Mouse (Mus musculus) heart, embryonic 14.5 days (tissue): ENCODE measurements around the gene Hbq1b. TPM values are rescaled to one million over a fixed set of nuclear protein-coding genes. Genes with fewer than 3 reads are reported as not detected.

Experiments
- ATAC-seq: fragments of 200-750 bp; cut with Nextera tagmentation; 2 replicates; pipeline ENCODE4 v1.8.0; 2017; ENCODE audit warnings: low read depth, moderate TSS enrichment; ENCODE audit not compliant: insufficient number of reproducible peaks, insufficient read depth, low FRiP score
- H3K27ac ChIP-seq, 2 experiments: fragments of 200-500 bp in 1 of 2; fragments of 300-500 bp in 1 of 2; sonication (generic) in 1 of 2; replicated peaks in 1 of 2; 2 replicates each; pipeline ENCODE4 v1.5.1; 2012 to 2014; ENCODE audit warnings: low read depth in 2 of 2, low read length in 2 of 2, control low read depth in 1 of 2, mild to moderate bottlenecking in 1 of 2, mixed read lengths in 1 of 2; ENCODE audit not compliant: control insufficient read depth in 1 of 2, insufficient read depth in 1 of 2
- H3K27me3 ChIP-seq: fragments of 300-500 bp; sonication (generic); 2 replicates; pipeline ENCODE4 v1.6.1; 2014; ENCODE audit warnings: mild to moderate bottlenecking, low read length, control low read depth; ENCODE audit not compliant: control insufficient read depth, insufficient read depth
- H3K36me3 ChIP-seq: fragments of 300-500 bp; sonication (generic); 2 replicates; pipeline ENCODE4 v1.6.1; 2014; ENCODE audit warnings: mild to moderate bottlenecking, control low read depth, low read length, mixed read lengths; ENCODE audit not compliant: control insufficient read depth, insufficient read depth
- H3K4me1 ChIP-seq, 2 experiments: fragments of 200-500 bp in 1 of 2; fragments of 300-500 bp in 1 of 2; sonication (generic) in 1 of 2; 2 replicates each; pipeline ENCODE4 v1.6.1; 2012 to 2014; ENCODE audit warnings: low read length in 2 of 2, control low read depth in 1 of 2, mixed read lengths in 1 of 2; ENCODE audit not compliant: control insufficient read depth in 2 of 2, insufficient read depth in 2 of 2
- H3K4me2 ChIP-seq: fragments of 300-500 bp; sonication (generic); 2 replicates; pipeline ENCODE4 v1.6.1; 2014; ENCODE audit warnings: mild to moderate bottlenecking, low read length
- H3K4me3 ChIP-seq, 2 experiments: fragments of 200-500 bp in 1 of 2; fragments of 300-500 bp in 1 of 2; sonication (generic) in 1 of 2; 2 replicates each; pipeline ENCODE4 v1.5.1; 2012 to 2014; ENCODE audit warnings: low read length in 2 of 2, mild to moderate bottlenecking in 2 of 2, control low read depth in 1 of 2, low read depth in 1 of 2, moderate library complexity in 1 of 2; ENCODE audit not compliant: control insufficient read depth in 1 of 2, insufficient read depth in 1 of 2
- H3K9ac ChIP-seq: fragments of 300-500 bp; sonication (generic); 2 replicates; pipeline ENCODE4 v1.6.1; 2014; ENCODE audit warnings: mild to moderate bottlenecking, low read length
- H3K9me3 ChIP-seq: fragments of 300-500 bp; sonication (generic); 2 replicates; pipeline ENCODE4 v1.6.1; 2016; ENCODE audit warnings: low read length, control low read depth; ENCODE audit not compliant: control insufficient read depth
- WGBS: fragments of 180-500 bp; shearing (Covaris S2); extraction: QIAGEN DNeasy Blood & Tissue Kit; methylation state at CpG from one replicate; pipeline ENCODE4 v1.1.7; 2014; 5-methylcytosine and 5-hydroxymethylcytosine counted together
- polyA plus RNA-seq: library from polyadenylated mRNA; unstranded; fragments of >200 nt; fragmentation: Nextera tagmentation; extraction: Ambion mirVana; gene quantifications from 2 replicates; pipeline ENCODE4 v1.2.1, GENCODE M21; 2014

Hbq1b gene
- polyA plus RNA-seq, 1 experiment from 2014 or later, result 2.1 TPM

GRCm38 (mm10) chr11:32244617-32245016 lies 42.1 kb upstream of the Hbq1b start:
- H3K9me3 ChIP-seq, result no peaks in the 10 kb centered on the region
- no peak overlapping the region for H3K4me2 ChIP-seq
- H3K27ac ChIP-seq, result no peak overlapping the region
- H3K4me3 ChIP-seq, result no peak overlapping the region
- no peak overlapping the region for H3K9ac ChIP-seq
- peaks cover 73% of the 10 kb centered on the region for H3K36me3 ChIP-seq
- ATAC-seq, result no peak
- WGBS, result 76% methylated on average over 1 of the region's 1 CpGs
- no peaks in the 10 kb centered on the region for H3K27me3 ChIP-seq
- H3K4me1 ChIP-seq, result peaks cover 6 to 11% of the 10 kb centered on the region in 2 experiments; a peak in 3 of 4 replicates

DNA sequence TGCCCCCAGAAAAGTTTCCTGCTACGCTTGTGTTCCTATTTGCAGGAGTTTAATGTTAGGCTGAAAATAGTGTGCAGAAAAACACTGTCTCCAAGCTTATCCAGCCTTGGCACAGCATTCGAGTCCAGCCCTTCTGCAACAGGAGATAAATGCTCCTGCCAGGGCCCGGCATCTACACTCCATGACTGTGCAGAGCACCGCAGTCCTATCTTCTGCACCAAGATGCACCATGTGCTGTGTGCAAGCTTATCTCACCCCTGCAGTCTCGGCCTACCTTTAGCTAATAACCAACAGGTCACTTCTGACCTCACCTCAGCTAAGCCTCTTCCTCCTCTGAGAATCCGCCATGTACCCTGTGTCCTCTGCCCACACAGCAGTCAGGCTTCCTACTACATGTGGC lies 41.2 kb upstream of the Hbq1b start:
- Histone ChIP-seq H3K4me1 (peaks cover 6 to 11% of the 10 kb centered on the region in 2 experiments; a peak in 3 of 4 replicates), H3K36me3 (peaks cover 73% of the 10 kb centered on the region), H3K4me2 (no peak overlapping the region), H3K9ac (no peak overlapping the region), H3K27ac (no peak overlapping the region), H3K9me3 (no peaks in the 10 kb centered on the region), H3K4me3 (no peak overlapping the region), H3K27me3 (no peaks in the 10 kb centered on the region)
- ATAC-seq, result no peak
- WGBS, result 82% methylated on average over 6 of the region's 6 CpGs

- Histone ChIP-seq H3K4me3 (no peak overlapping the region), H3K4me1 (peaks cover 6 to 11% of the 10 kb centered on the region in 2 experiments; a peak in 3 of 4 replicates), H3K27me3 (no peaks in the 10 kb centered on the region), H3K27ac (no peak overlapping the region), H3K4me2 (no peak overlapping the region), H3K9ac (no peak overlapping the region), H3K9me3 (no peaks in the 10 kb centered on the region), H3K36me3 (peaks cover 75% of the 10 kb centered on the region)
- no peak for ATAC-seq
Measured at GRCm38 (mm10) chr11:32247068-32247467, 39.7 kb upstream of the Hbq1b start.

GRCm38 (mm10) chr11:32248350-32248749 lies 38.4 kb upstream of the Hbq1b start:
- H3K4me1 ChIP-seq, result peaks cover 5 to 8% of the 10 kb centered on the region in 2 experiments; a peak in 3 of 4 replicates
- WGBS, result 76% methylated on average over 3 of the region's 3 CpGs

GRCm38 (mm10) chr11:32250880-32251763 lies 35.6 kb upstream of the Hbq1b start:
- H3K4me1 ChIP-seq, result no peaks in the 10 kb centered on the region
- ATAC-seq, result no peak
- no peak overlapping the region for H3K4me2 ChIP-seq
- no peaks in the 10 kb centered on the region for H3K9me3 ChIP-seq
- WGBS, result 81% methylated on average over 8 of the region's 8 CpGs
- no peak overlapping the region for H3K27ac ChIP-seq
- H3K27me3 ChIP-seq, result no peaks in the 10 kb centered on the region
- peaks cover 83% of the 10 kb centered on the region for H3K36me3 ChIP-seq
- H3K9ac ChIP-seq, result no peak overlapping the region
- H3K4me3 ChIP-seq, result no peak overlapping the region

More at GRCm38 (mm10) chr11:32248350-32248749, 38.4 kb upstream of the Hbq1b start:
- no peak overlapping the region for H3K27ac ChIP-seq
- H3K9ac ChIP-seq, result no peak overlapping the region
- no peaks in the 10 kb centered on the region for H3K9me3 ChIP-seq
- H3K36me3 ChIP-seq, result peaks cover 82% of the 10 kb centered on the region
- no peak for ATAC-seq
- no peak overlapping the region for H3K4me2 ChIP-seq
- H3K27me3 ChIP-seq, result no peaks in the 10 kb centered on the region
- no peak overlapping the region for H3K4me3 ChIP-seq

- ATAC-seq, result no peak
- peaks cover 63% of the 10 kb centered on the region for H3K36me3 ChIP-seq
- no peak overlapping the region for H3K27ac ChIP-seq
- WGBS, result 97% methylated on average over 1 of the region's 1 CpGs
- H3K9me3 ChIP-seq, result no peaks in the 10 kb centered on the region
- H3K4me3 ChIP-seq, result no peak overlapping the region
- H3K9ac ChIP-seq, result no peak overlapping the region
- H3K27me3 ChIP-seq, result no peaks in the 10 kb centered on the region
- no peak overlapping the region for H3K4me2 ChIP-seq
- H3K4me1 ChIP-seq, result no peaks in the 10 kb centered on the region
Measured at GRCm38 (mm10) chr11:32253121-32253520, 33.6 kb upstream of the Hbq1b start.

DNA sequence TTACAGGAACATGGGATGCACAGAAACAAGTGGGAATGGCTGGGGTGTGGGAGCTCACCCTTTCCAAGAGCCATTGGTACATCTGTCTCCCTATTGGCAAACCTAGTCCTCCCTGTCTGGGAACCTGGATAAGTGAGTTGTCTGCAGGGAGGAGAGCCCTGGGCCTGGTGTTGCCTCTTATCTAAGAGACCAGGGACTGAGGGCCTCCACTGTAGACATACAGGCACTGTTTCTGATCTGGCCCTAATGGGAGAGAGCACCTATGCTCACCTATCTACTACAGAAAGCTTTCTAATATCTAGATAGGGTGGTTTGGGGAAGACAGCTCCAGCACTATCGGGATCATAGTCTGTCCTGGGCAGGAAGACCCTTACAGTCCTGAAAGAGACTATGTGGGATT lies 30.6 kb upstream of the Hbq1b start:
- WGBS, result 83% methylated on average over 1 of the region's 1 CpGs
- Histone ChIP-seq H3K9ac (no peak overlapping the region), H3K4me2 (no peak overlapping the region), H3K27me3 (no peaks in the 10 kb centered on the region), H3K4me1 (no peaks in the 10 kb centered on the region), H3K4me3 (no peak overlapping the region), H3K9me3 (no peaks in the 10 kb centered on the region), H3K27ac (no peak overlapping the region), H3K36me3 (peaks cover 49% of the 10 kb centered on the region)
- no peak for ATAC-seq
